Mouse (Mus musculus): ENCODE measurements around the gene Rnf123.

- no peak for TF ChIP-seq POLR2A (IDR thresholded peaks at IDR 0.05; ENCODE audit: control insufficient read depth, low read depth, low read length)
- TF ChIP-seq CTCF (IDR thresholded peaks at IDR 0.05; ENCODE audit: control insufficient read depth, insufficient read depth, insufficient replicate concordance, low read depth, low read length): no peak
These were observed 13.6 kb downstream of the Rnf123 start for GRCm38 (mm10) chr9:108069529-108069928.
